Mouse (Mus musculus) kidney, embryonic 14.5 days (tissue): ENCODE results near the gene Cux2. TPM values are rescaled to one million over a fixed set of nuclear protein-coding genes. Genes with fewer than 3 reads are reported as not detected.

Experiments
- ATAC-seq: fragments of 200-750 bp; cut with Nextera tagmentation; 2 replicates; pipeline ENCODE4 v1.8.0; 2017; ENCODE audit warnings: moderate number of reproducible peaks, mild to moderate bottlenecking, moderate TSS enrichment, moderate library complexity; ENCODE audit not compliant: low FRiP score, low TSS enrichment
- H3K27ac ChIP-seq: fragments of 300-500 bp; sonication (generic); 2 replicates; pipeline ENCODE4 v1.5.1; 2014; ENCODE audit warnings: low read depth, mild to moderate bottlenecking, low read length, moderate library complexity, mixed read lengths
- H3K27me3 ChIP-seq: fragments of 300-500 bp; sonication (generic); 2 replicates; pipeline ENCODE4 v1.6.1; 2014; ENCODE audit warnings: mild to moderate bottlenecking, low read length; ENCODE audit not compliant: control insufficient read depth, insufficient read depth
- H3K36me3 ChIP-seq: fragments of 300-500 bp; sonication (generic); 2 replicates; pipeline ENCODE4 v1.6.1; 2014; ENCODE audit warnings: low read length, mixed read lengths; ENCODE audit not compliant: control insufficient read depth, insufficient read depth
- H3K4me1 ChIP-seq: fragments of 300-500 bp; sonication (generic); 2 replicates; pipeline ENCODE4 v1.6.1; 2014; ENCODE audit warnings: low read length, mixed read lengths; ENCODE audit not compliant: control insufficient read depth, insufficient read depth
- H3K4me2 ChIP-seq: fragments of 300-500 bp; sonication (generic); replicated peaks from 2 replicates; pipeline ENCODE4 v1.6.1; 2014; ENCODE audit warnings: low read depth, mild to moderate bottlenecking, low read length
- H3K4me3 ChIP-seq: fragments of 300-500 bp; sonication (generic); 2 replicates; pipeline ENCODE4 v1.5.1; 2014; ENCODE audit warnings: mild to moderate bottlenecking, low read length
- H3K9ac ChIP-seq: fragments of 300-500 bp; sonication (generic); 2 replicates; pipeline ENCODE4 v1.6.1; 2014; ENCODE audit warnings: low read depth, mild to moderate bottlenecking, low read length, moderate library complexity
- H3K9me3 ChIP-seq: fragments of 300-500 bp; sonication (generic); 2 replicates; pipeline ENCODE4 v1.6.1; 2016; ENCODE audit warnings: low read length; ENCODE audit not compliant: control insufficient read depth
- WGBS: fragments of 180-500 bp; shearing (Covaris S2); extraction: QIAGEN DNeasy Blood & Tissue Kit; methylation state at CpG from one replicate; pipeline ENCODE4 v1.1.7; 2014; 5-methylcytosine and 5-hydroxymethylcytosine counted together
- polyA plus RNA-seq: library from polyadenylated mRNA; unstranded; fragments of >200 nt; fragmentation: Nextera tagmentation; extraction: Ambion mirVana; gene quantifications from 2 replicates; pipeline ENCODE4 v1.2.1, GENCODE M21; 2014

The Cux2 gene
- polyA plus RNA-seq, 1 experiment from 2014 or later: 15.1 TPM

DNA sequence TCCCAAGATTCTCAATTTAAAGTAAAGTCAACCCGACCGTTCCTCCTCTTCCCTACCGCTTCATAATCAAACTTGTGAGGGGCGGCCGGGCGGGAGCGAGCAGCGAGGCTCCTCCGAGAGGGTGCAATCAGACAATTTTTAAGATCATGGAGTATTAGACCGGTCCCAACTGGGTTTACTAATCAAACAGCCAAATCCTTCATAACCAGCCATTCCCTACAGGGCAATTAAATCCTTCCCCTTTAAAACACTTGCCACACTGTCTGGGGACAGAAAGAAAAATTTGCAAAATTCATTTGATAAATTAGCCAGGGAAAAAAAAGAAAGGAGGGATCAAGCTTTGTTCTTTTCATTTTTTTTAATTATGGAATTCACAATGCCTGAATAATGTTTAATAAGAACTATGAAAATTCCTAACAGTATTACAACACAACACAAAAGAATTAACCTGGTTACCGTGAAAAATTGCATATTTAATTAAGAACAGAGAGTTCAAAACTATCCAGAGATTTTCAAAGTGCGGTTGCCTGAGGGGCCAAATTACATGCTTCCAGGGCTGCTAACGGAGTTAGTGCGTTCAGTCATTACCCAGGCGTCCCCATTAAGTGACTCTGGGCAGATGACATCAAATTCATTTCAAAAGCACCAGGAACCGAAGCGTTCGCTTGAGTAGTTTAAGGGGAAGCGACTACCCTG, 17.3 kb downstream of the Cux2 start:
- Histone ChIP-seq H3K4me3 (no peak overlapping the region), H3K27me3 (no peaks in the 10 kb centered on the region), H3K36me3 (peaks cover 3% of the 10 kb centered on the region), H3K4me1 (no peaks in the 10 kb centered on the region), H3K27ac (no peak overlapping the region), H3K4me2 (no peak overlapping the region), H3K9ac (no peak overlapping the region), H3K9me3 (peaks cover 9% of the 10 kb centered on the region; the same call in 1 of the 2 replicates)
- WGBS: 64% methylated on average over 19 of the region's 19 CpGs
- no peak for ATAC-seq

DNA sequence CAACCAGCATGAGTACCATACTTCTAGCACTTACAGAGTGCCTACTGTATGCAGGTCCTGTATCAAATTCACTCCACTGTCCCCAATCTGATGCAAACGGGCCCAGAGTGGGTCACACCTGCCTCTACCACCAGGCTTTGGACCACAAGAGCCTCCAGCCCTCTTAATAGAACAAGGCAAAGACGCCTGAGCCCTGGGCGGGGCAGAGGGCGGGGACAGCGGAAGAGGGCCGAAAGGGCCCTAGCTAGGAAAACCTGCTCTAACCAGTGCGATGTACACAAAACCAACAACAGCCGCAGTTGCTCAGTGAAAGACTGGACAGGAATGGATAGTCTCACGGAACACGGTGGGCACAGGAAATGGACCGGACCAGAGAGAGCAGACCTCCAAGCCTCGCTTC, 18.8 kb downstream of the Cux2 start:
- Histone ChIP-seq H3K27ac (no peak overlapping the region), H3K4me1 (no peaks in the 10 kb centered on the region), H3K4me3 (no peak overlapping the region), H3K9me3 (no peaks in the 10 kb centered on the region), H3K27me3 (no peaks in the 10 kb centered on the region), H3K9ac (no peak overlapping the region), H3K4me2 (no peak overlapping the region), H3K36me3 (no peaks in the 10 kb centered on the region)
- 70% methylated on average over 12 of the region's 12 CpGs for WGBS
- ATAC-seq: no peak

DNA sequence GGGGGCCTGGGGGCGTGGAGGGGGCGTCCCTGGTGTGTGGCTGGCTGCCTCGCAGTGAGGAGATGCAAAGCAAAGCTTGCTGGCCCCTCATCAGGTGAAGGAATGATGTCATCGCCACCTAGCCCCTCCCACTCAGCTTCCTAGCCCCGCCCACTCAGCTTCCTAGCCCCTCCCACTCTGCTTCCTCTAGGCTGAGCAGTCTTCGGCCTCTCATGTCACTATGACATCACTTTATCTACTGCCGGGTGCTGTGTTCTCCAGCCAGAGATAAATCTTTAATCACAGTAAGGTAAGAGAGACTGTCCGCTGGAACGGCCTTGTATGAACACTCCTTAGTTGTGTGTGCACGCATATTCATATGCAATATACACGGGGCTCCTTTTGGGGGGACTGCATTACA, 19.3 kb downstream of the Cux2 start:
- H3K4me2 ChIP-seq: no peak overlapping the region
- H3K36me3 ChIP-seq: no peaks in the 10 kb centered on the region
- no peaks in the 10 kb centered on the region for H3K4me1 ChIP-seq
- no peak for ATAC-seq
- no peaks in the 10 kb centered on the region for H3K9me3 ChIP-seq
- 57% methylated on average over 9 of the region's 11 CpGs for WGBS
- H3K4me3 ChIP-seq: no peak overlapping the region
- H3K9ac ChIP-seq: no peak overlapping the region
- H3K27ac ChIP-seq: no peak overlapping the region
- H3K27me3 ChIP-seq: no peaks in the 10 kb centered on the region

DNA sequence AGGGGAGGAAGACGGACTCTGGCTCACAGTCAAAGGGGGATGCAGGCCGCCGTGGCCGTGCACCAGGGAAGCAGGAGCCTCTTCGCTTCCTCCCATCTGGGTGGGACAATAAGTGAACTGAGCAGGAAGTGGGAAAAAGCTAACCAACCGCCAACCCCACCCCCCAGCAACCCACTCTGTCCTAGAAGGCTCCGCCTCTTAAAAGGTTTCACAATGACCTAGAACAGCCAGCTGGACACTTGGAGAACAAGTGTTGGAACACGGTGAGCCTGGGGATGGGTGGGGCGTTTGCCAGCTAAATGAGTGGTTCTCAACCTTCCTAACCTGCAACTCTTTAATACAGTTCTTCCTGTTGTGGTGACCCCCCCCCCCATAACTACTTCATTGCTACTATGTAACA, 23.1 kb downstream of the Cux2 start:
- no peak overlapping the region for H3K4me2 ChIP-seq
- peaks cover 10% of the 10 kb centered on the region for H3K9me3 ChIP-seq
- no peaks in the 10 kb centered on the region for H3K36me3 ChIP-seq
- no peak overlapping the region for H3K9ac ChIP-seq
- 81% methylated on average over 9 of the region's 9 CpGs for WGBS
- H3K4me3 ChIP-seq: no peak overlapping the region
- ATAC-seq: no peak
- H3K4me1 ChIP-seq: no peaks in the 10 kb centered on the region
- no peaks in the 10 kb centered on the region for H3K27me3 ChIP-seq
- H3K27ac ChIP-seq: no peak overlapping the region

DNA sequence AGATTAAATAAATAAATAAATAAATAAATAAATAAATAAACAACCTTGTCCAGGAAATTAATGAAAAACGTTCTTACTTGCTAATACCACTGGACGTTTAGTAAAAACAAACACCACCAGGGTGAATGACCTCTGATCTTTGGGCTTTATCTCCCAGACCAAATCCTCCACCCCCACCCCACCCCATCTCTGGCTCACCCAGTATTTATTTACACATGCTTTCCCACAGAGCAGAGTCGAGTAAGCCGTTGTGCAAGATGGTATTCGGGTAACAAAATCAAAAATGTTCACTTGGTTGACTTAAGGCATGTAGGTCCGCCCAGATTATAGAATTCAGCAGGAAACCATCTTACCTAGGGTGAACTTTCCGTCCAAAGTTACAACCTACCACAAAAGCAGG, 23.6 kb downstream of the Cux2 start:
- no peaks in the 10 kb centered on the region for H3K36me3 ChIP-seq
- no peak overlapping the region for H3K27ac ChIP-seq
- H3K9me3 ChIP-seq: peaks cover 10% of the 10 kb centered on the region
- ATAC-seq: no peak
- H3K9ac ChIP-seq: no peak overlapping the region
- H3K4me2 ChIP-seq: no peak overlapping the region
- H3K27me3 ChIP-seq: no peaks in the 10 kb centered on the region
- H3K4me3 ChIP-seq: no peak overlapping the region
- 66% methylated on average over 7 of the region's 7 CpGs for WGBS
- no peaks in the 10 kb centered on the region for H3K4me1 ChIP-seq

DNA sequence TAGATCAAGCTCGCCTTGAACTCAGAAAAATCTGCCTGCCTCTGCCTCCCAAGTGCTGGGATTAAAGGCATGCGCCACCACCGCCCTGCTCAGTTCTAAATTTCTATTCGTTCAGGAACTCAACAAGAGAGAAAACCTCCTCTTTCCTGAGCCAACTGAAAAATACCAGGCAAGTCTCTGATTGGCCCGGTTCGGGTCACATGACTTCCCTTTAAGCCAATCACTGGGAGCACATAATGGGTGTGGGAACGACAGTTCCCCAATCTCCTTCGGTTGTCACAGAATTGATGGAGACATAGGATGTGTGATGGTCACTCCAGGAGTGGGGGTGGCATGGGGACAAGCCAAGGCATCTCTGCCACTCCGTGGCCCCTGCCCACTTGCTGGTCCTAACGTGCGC, 24.8 kb downstream of the Cux2 start:
- Histone ChIP-seq H3K4me2 (no peak overlapping the region), H3K4me3 (no peak overlapping the region), H3K4me1 (no peaks in the 10 kb centered on the region), H3K27ac (no peak overlapping the region), H3K9ac (no peak overlapping the region), H3K27me3 (no peaks in the 10 kb centered on the region), H3K9me3 (peaks cover 10% of the 10 kb centered on the region), H3K36me3 (no peaks in the 10 kb centered on the region)
- 90% methylated on average over 11 of the region's 11 CpGs for WGBS
- no peak for ATAC-seq

DNA sequence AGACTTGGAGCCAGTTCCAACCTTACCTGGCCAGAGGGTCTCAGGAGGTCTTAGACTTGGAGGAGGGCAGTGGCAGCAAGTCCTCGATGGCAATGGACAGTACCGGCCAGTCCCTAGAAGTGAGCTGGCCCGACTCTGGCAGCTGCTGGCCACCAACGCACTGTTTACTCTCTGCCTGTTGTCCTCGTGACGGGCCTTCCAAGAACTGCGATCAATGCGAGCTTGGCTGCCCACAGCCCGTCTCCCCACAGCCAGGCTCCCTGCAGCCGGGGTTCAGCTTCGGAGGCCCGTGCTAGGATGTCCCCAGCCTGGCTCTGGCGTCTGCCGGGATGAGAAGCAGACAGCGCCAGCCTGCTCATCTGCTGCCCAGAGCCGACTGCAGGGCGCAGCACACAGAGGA, 30.6 kb downstream of the Cux2 start:
- H3K4me2 ChIP-seq: no peak overlapping the region
- H3K4me1 ChIP-seq: peaks cover 20% of the 10 kb centered on the region
- no peaks in the 10 kb centered on the region for H3K36me3 ChIP-seq
- no peak overlapping the region; the same call in 1 of the 2 replicates for H3K9ac ChIP-seq
- peaks cover 10% of the 10 kb centered on the region for H3K9me3 ChIP-seq
- WGBS: 78% methylated on average over 17 of the region's 17 CpGs
- no peaks in the 10 kb centered on the region for H3K27me3 ChIP-seq
- no peak for ATAC-seq
- no peak overlapping the region for H3K27ac ChIP-seq
- H3K4me3 ChIP-seq: no peak overlapping the region

DNA sequence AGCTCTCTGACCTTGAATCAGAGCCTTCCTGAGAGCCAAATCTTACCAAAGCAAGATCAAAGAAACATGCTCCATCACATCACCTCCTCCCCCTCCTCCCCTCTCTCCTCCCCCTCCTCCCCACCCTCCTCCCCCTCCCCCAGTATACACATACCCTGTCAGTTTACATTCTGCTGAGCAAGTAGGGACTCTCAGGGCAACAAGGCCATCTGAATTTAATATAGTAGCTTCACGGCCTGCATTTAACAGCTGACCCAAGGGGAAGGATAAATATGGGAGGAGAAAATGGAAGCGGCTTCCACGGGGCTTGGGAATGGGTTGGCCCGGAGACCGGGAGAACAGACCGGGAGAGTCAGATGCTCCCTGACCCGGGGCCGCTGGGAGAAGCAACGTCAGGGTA, 32.1 kb downstream of the Cux2 start:
- WGBS: 33% methylated on average over 9 of the region's 9 CpGs
- Histone ChIP-seq H3K27me3 (no peaks in the 10 kb centered on the region), H3K9ac (no peak overlapping the region), H3K27ac (no peak overlapping the region), H3K9me3 (peaks cover 5% of the 10 kb centered on the region), H3K36me3 (no peaks in the 10 kb centered on the region), H3K4me3 (no peak overlapping the region), H3K4me1 (peaks cover 20% of the 10 kb centered on the region), H3K4me2 (no peak overlapping the region; the same call in 1 of the 2 replicates)
- ATAC-seq: no peak

DNA sequence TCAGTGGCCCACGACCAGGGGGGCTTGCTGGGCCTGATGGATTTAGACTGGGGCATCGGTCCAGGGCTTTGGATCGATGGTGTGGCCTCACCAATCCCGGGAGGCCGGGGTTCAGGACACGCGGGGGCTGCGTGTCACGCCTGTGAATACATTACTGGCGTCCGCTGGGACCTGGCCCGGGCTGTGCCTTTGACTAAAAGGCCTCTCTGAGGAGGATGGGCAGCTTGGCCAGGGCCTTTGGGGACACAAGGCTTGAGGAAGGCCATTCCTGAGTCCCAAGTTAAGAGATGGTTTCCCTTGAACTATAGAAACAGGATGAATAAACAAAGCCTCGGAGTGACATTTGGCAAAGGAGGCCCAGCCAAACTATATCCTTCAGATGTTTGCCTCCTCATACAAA, 32.6 kb downstream of the Cux2 start:
- Histone ChIP-seq H3K4me2 (no peak overlapping the region; the same call in 1 of the 2 replicates), H3K27ac (no peak overlapping the region), H3K36me3 (no peaks in the 10 kb centered on the region), H3K4me1 (peaks cover 20% of the 10 kb centered on the region), H3K4me3 (no peak overlapping the region), H3K9me3 (peaks cover 2% of the 10 kb centered on the region; the same call in 1 of the 2 replicates), H3K9ac (no peak overlapping the region), H3K27me3 (no peaks in the 10 kb centered on the region)
- ATAC-seq: no peak
- 21% methylated on average over 13 of the region's 13 CpGs for WGBS
